Mouse (Mus musculus): ENCODE results near the gene Gsta4.
"Not testable (repeated sequence)": the region's sequence is repeated elsewhere in the genome, so short reads cannot be mapped to it uniquely, and the experiment has no call there.

Gsta4 gene

GRCm38 (mm10) chr9:78233121-78233695 lies 50.6 kb downstream of the Gsta4 start:
- DNase-seq (ENCODE audit: low read depth), result not testable (repeated sequence)

GRCm38 (mm10) chr9:78255683-78256470 lies 73.3 kb downstream of the Gsta4 start:
- not testable (repeated sequence) for DNase-seq (ENCODE audit: low read depth)

- DNase-seq (ENCODE audit: low read depth), result not testable (repeated sequence)
Measured at GRCm38 (mm10) chr9:78256914-78257313, 74.3 kb downstream of the Gsta4 start, which contains the start of gene Gm3776. TSS of gene Gm3776 (plus strand) at chr9:78257129.

Measured in c-Kit-positive CD71-positive TER-119-negative erythroid progenitor cells, embryonic 14.5 days (primary cell).